Mouse (Mus musculus) spleen, adult 2 months (tissue): ENCODE data around the gene Dgkz. TPM values are rescaled to one million over a fixed set of nuclear protein-coding genes. Genes with fewer than 3 reads are reported as not detected.

Experiments used
- DNase-seq, 2 experiments: peaks; one replicate each; pipeline versions ENCODE4 v3.0.0 to v3.0.0-alpha.2; 2012 to 2021; ENCODE audit warnings: low spot score in 2 of 2, low read depth in 1 of 2
- H3K27ac ChIP-seq: fragments of 200-500 bp; 2 replicates; pipeline ENCODE4 v1.5.1; 2012; ENCODE audit warnings: low read length, inconsistent platforms; ENCODE audit not compliant: insufficient read depth
- H3K27me3 ChIP-seq: fragments of 200-500 bp; 2 replicates; pipeline ENCODE4 v1.6.1; 2012; ENCODE audit warnings: mild to moderate bottlenecking, moderate library complexity, low read length, inconsistent platforms; ENCODE audit not compliant: control insufficient read depth, insufficient read depth
- H3K36me3 ChIP-seq: fragments of 200-500 bp; 2 replicates; pipeline ENCODE4 v1.6.1; 2012; ENCODE audit warnings: mild to moderate bottlenecking, low read length, inconsistent platforms; ENCODE audit not compliant: control insufficient read depth, insufficient read depth
- H3K4me1 ChIP-seq: fragments of 200-500 bp; 2 replicates; pipeline ENCODE4 v1.6.1; 2011; ENCODE audit warnings: inconsistent platforms; ENCODE audit not compliant: control insufficient read depth, insufficient read depth, insufficient read length
- H3K4me3 ChIP-seq: fragments of 200-500 bp; 2 replicates; pipeline ENCODE4 v1.5.1; 2011; ENCODE audit warnings: mild to moderate bottlenecking, inconsistent platforms; ENCODE audit not compliant: insufficient read depth, insufficient read length; ENCODE audit errors: extremely low read depth
- CTCF ChIP-seq: fragments of 200-500 bp; IDR thresholded peaks from 2 replicates; pipeline ENCODE4 v1.5.1; 2011; ENCODE audit warnings: mild to moderate bottlenecking, inconsistent platforms; ENCODE audit not compliant: insufficient read depth, insufficient read length, insufficient replicate concordance; ENCODE audit errors: extremely low read depth
- POLR2A ChIP-seq: fragments of 200-500 bp; IDR thresholded peaks from 2 replicates; pipeline ENCODE4 v1.6.1; 2011; ENCODE audit warnings: low read depth, low read length, inconsistent platforms
- WGBS: fragments of 180-500 bp; shearing (Covaris S2); methylation state at CpG from one replicate; pipeline ENCODE4 v1.1.7; 2018; 5-methylcytosine and 5-hydroxymethylcytosine counted together
- polyA plus RNA-seq: library from polyadenylated mRNA; depleted of rRNA; stranded (reverse); fragments of >200 nt; gene quantifications from 2 replicates; pipeline ENCODE4 v1.2.3, GENCODE M21; 2012; rRNA removed

Gene Dgkz
- polyA plus RNA-seq: 279 and 335 TPM in 2 replicates

- 7% methylated on average over 74 of the region's 79 CpGs for WGBS
- peak within 1 kb of the TSS; percentile 38; the same call in 1 of the 2 replicates for H3K4me3 ChIP-seq
- DNase-seq: no peak
- H3K36me3 ChIP-seq: no peaks in the 10 kb centered on the region
- peaks cover 12% of the 10 kb centered on the region for H3K27me3 ChIP-seq
- TF ChIP-seq CTCF (no peak), POLR2A (no peak)
- peaks cover 17% of the 10 kb centered on the region for H3K4me1 ChIP-seq
- no peak within 1 kb of the TSS for H3K27ac ChIP-seq
Observed at GRCm38 (mm10) chr2:91975581-91976541, at the start of gene Dgkz. Gene Dgkz, minus strand, starts transcription at chr2:91975864.

GRCm38 (mm10) chr2:92025202-92025601 is 49.5 kb upstream of the Dgkz start:
- Histone ChIP-seq H3K36me3 (no peaks in the 10 kb centered on the region), H3K27ac (no peak overlapping the region), H3K4me3 (no peak overlapping the region), H3K27me3 (peaks cover 8% of the 10 kb centered on the region), H3K4me1 (no peaks in the 10 kb centered on the region)
- TF ChIP-seq CTCF (no peak), POLR2A (no peak)
- WGBS: 90% methylated on average over 2 of the region's 2 CpGs
- no peak for DNase-seq

- DNase-seq: peak in 1 of 2 experiments; percentile 18
- no peaks in the 10 kb centered on the region for H3K4me1 ChIP-seq
- peaks cover 8% of the 10 kb centered on the region for H3K27me3 ChIP-seq
- no peak within 1 kb of the TSS for H3K27ac ChIP-seq
- H3K4me3 ChIP-seq: peak within 1 kb of the TSS; percentile 36; the same call in 1 of the 2 replicates
- no peaks in the 10 kb centered on the region for H3K36me3 ChIP-seq
- WGBS: 3% methylated on average over 20 of the region's 27 CpGs
- TF ChIP-seq CTCF (no peak), POLR2A (no peak)
Observed at GRCm38 (mm10) chr2:92024274-92024672, 48.6 kb upstream of the Dgkz start, which contains the start of gene Creb3l1. Gene Creb3l1, minus strand, starts transcription at chr2:92024502.

GRCm38 (mm10) chr2:92023362-92024273 is 48.0 kb upstream of the Dgkz start:
- Histone ChIP-seq H3K4me1 (no peaks in the 10 kb centered on the region), H3K36me3 (no peaks in the 10 kb centered on the region), H3K27ac (no peak overlapping the region), H3K4me3 (peak overlapping the region; percentile 36; the same call in 1 of the 2 replicates), H3K27me3 (peaks cover 8% of the 10 kb centered on the region)
- WGBS: 6% methylated on average over 47 of the region's 56 CpGs
- TF ChIP-seq POLR2A: no peak
- TF ChIP-seq CTCF: 0 out of 2 replicates have a peak, but pooled peaks have one; percentile 8
- no peak for DNase-seq

GRCm38 (mm10) chr2:92020676-92021265 is 45.1 kb upstream of the Dgkz start:
- no peak overlapping the region for H3K27ac ChIP-seq
- no peaks in the 10 kb centered on the region for H3K36me3 ChIP-seq
- DNase-seq: no peak
- TF ChIP-seq CTCF (no peak), POLR2A (no peak)
- WGBS: 65% methylated on average over 4 of the region's 4 CpGs
- no peak overlapping the region for H3K4me3 ChIP-seq
- peaks cover 8% of the 10 kb centered on the region for H3K27me3 ChIP-seq
- H3K4me1 ChIP-seq: no peaks in the 10 kb centered on the region

GRCm38 (mm10) chr2:92017440-92017839 is 41.8 kb upstream of the Dgkz start:
- H3K4me3 ChIP-seq: no peak overlapping the region
- H3K4me1 ChIP-seq: no peaks in the 10 kb centered on the region
- TF ChIP-seq CTCF: no peak
- 76% methylated on average over 1 of the region's 1 CpGs for WGBS
- no peaks in the 10 kb centered on the region for H3K27me3 ChIP-seq
- no peaks in the 10 kb centered on the region for H3K36me3 ChIP-seq
- no peak overlapping the region for H3K27ac ChIP-seq
- DNase-seq: no peak
